Mouse (Mus musculus) forebrain, postnatal 0 days (tissue): Measurements from ENCODE around the gene Slc29a3. TPM values are rescaled to one million over a fixed set of nuclear protein-coding genes. Genes with fewer than 3 reads are reported as not detected.

Experiments
- ATAC-seq: fragments of 200-750 bp; cut with Nextera tagmentation; 2 replicates; pipeline ENCODE4 v1.8.0; 2017; ENCODE audit warnings: mild to moderate bottlenecking, moderate library complexity
- DNase-seq: peaks from one replicate; pipeline ENCODE4 v3.0.0-alpha.2; 2015
- H3K27ac ChIP-seq: fragments of 300-500 bp; sonication (generic); 2 replicates; pipeline ENCODE4 v1.5.1; 2014; ENCODE audit warnings: low read depth, mild to moderate bottlenecking, antibody characterized with exemption, low read length, moderate library complexity, mixed read lengths
- H3K27me3 ChIP-seq: fragments of 300-500 bp; sonication (generic); 2 replicates; pipeline ENCODE4 v1.6.1; 2014; ENCODE audit warnings: mild to moderate bottlenecking, low read length, mixed read lengths; ENCODE audit not compliant: insufficient read depth
- H3K36me3 ChIP-seq: fragments of 300-500 bp; sonication (generic); 2 replicates; pipeline ENCODE4 v1.6.1; 2014; ENCODE audit warnings: mild to moderate bottlenecking, moderate library complexity; ENCODE audit not compliant: insufficient read depth
- H3K4me1 ChIP-seq: fragments of 300-500 bp; sonication (generic); 2 replicates; pipeline ENCODE4 v1.6.1; 2014; ENCODE audit warnings: antibody characterized with exemption; ENCODE audit not compliant: insufficient read depth
- H3K4me2 ChIP-seq: fragments of 300-500 bp; sonication (generic); 2 replicates; pipeline ENCODE4 v1.6.1; 2014; ENCODE audit warnings: low read depth, mild to moderate bottlenecking, moderate library complexity
- H3K4me3 ChIP-seq: fragments of 300-500 bp; sonication (generic); 2 replicates; pipeline ENCODE4 v1.5.1; 2014; ENCODE audit warnings: low read depth, low read length, mixed read lengths
- H3K9ac ChIP-seq: fragments of 300-500 bp; sonication (generic); 2 replicates; pipeline ENCODE4 v1.6.1; 2014; ENCODE audit warnings: mild to moderate bottlenecking
- H3K9me3 ChIP-seq: fragments of 300-500 bp; sonication (generic); 2 replicates; pipeline ENCODE4 v1.6.1; 2016; ENCODE audit warnings: low read length
- CTCF ChIP-seq: sonication (generic); IDR thresholded peaks from 2 replicates; pipeline ENCODE4 v1.5.1; 2016; ENCODE audit warnings: antibody characterized with exemption, control low read depth, low read depth
- WGBS: fragments of 180-500 bp; shearing (Covaris S2); extraction: QIAGEN DNeasy Blood & Tissue Kit; methylation state at CpG from one replicate; pipeline ENCODE4 v1.1.7; 2014; 5-methylcytosine and 5-hydroxymethylcytosine counted together
- polyA plus RNA-seq: library from polyadenylated mRNA; unstranded; fragments of >200 nt; fragmentation: Nextera tagmentation; extraction: Ambion mirVana; gene quantifications from 2 replicates; pipeline ENCODE4 v1.2.1, GENCODE M21; 2015
- total RNA-seq: library from RNA; depleted of rRNA; stranded (reverse); fragments of >200 nt; gene quantifications from 2 replicates; pipeline ENCODE4 v1.2.3, GENCODE M21; 2014

Gene Slc29a3
- total and polyA plus RNA-seq, 2 experiments from 2014 or later, result 9.3 to 11.6 TPM

DNA sequence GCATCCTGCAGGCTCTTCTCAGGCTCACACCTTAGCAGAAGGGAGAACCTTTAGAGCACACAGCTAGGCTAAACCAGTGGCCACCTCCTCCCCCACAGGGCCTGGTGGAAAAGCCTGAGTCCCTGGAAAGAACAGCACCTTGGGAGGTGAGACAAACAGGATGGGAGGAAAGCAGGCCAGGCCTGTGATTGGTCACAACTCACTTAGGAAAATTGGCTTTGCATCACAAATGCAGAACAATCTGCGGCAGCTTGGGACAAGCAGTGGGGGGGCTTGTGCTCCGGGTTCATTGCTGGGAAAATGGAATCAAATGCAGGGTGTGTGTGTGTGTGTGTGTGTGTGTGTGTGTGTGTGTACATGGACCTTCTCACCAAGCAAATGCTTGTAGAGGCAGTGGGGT lies 31.0 kb upstream of the Slc29a3 start:
- 23% methylated on average over 2 of the region's 2 CpGs for WGBS
- Histone ChIP-seq H3K9me3 (no peaks in the 10 kb centered on the region), H3K4me3 (no peak overlapping the region), H3K27ac (no peak overlapping the region), H3K4me1 (no peaks in the 10 kb centered on the region; the same call in 1 of the 2 replicates), H3K36me3 (no peaks in the 10 kb centered on the region), H3K4me2 (no peak overlapping the region), H3K27me3 (no peaks in the 10 kb centered on the region; the same call in 1 of the 2 replicates), H3K9ac (no peak overlapping the region)
- ATAC-seq (no peak), DNase-seq (no peak)
- no peak for TF ChIP-seq CTCF

DNA sequence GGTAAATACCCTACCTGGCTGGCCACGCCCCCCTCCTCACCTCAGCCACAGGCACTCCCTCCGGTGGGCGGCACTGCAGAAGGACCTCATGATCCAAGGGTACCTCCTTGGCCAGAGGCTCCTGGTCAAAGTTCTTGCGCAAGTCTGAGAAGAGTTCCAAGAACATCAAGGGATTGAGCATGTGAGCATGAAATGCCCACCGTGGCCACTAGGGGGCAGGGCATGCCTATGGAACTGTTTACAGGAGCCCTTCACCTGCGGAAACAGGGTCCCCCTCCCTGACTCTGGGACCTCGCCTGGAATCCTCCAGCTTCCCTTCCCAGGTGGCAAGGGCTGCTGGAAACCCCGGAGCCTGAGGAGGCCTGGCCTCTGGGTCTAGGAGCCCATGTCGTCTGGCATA lies 27.0 kb upstream of the Slc29a3 start:
- 4% methylated on average over 9 of the region's 9 CpGs for WGBS
- H3K9ac ChIP-seq, result no peak overlapping the region
- H3K4me3 ChIP-seq, result no peak overlapping the region
- peak overlapping the region; percentile 36 for H3K4me2 ChIP-seq
- H3K27ac ChIP-seq, result no peak overlapping the region
- H3K27me3 ChIP-seq, result no peaks in the 10 kb centered on the region; the same call in 1 of the 2 replicates
- peak; percentile 88 for DNase-seq
- no peaks in the 10 kb centered on the region; the same call in 1 of the 2 replicates for H3K4me1 ChIP-seq
- no peaks in the 10 kb centered on the region for H3K9me3 ChIP-seq
- TF ChIP-seq CTCF, result peak; percentile 99
- H3K36me3 ChIP-seq, result no peaks in the 10 kb centered on the region
- ATAC-seq, result peak; percentile 74

DNA sequence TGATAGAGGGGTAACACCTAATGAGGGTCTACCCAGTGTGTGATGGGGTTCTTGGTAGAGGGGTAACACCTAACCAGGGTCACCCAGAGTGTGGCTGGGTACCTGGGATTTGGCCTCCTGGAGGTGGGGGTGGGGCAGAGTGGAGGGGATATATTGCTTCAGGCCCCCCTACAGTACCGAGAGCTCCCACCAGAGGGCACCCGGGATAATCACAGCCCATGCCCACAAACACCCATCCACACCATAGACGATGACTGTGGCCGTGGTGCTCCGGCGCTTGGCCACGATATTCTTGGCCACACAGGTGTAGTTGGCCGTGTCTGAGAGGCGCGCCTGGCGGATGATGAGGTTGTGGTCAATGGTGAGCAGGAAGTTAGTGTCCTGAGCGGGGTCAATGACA lies 25.9 kb upstream of the Slc29a3 start:
- ATAC-seq, result peak; percentile 54
- Histone ChIP-seq H3K9me3 (no peaks in the 10 kb centered on the region), H3K4me2 (no peak overlapping the region), H3K9ac (no peak overlapping the region), H3K4me1 (no peaks in the 10 kb centered on the region; the same call in 1 of the 2 replicates), H3K27ac (no peak overlapping the region), H3K4me3 (no peak overlapping the region), H3K27me3 (no peaks in the 10 kb centered on the region; the same call in 1 of the 2 replicates), H3K36me3 (no peaks in the 10 kb centered on the region)
- peak; percentile 66 for DNase-seq
- WGBS, result 64% methylated on average over 12 of the region's 12 CpGs
- TF ChIP-seq CTCF, result peak; percentile 87

DNA sequence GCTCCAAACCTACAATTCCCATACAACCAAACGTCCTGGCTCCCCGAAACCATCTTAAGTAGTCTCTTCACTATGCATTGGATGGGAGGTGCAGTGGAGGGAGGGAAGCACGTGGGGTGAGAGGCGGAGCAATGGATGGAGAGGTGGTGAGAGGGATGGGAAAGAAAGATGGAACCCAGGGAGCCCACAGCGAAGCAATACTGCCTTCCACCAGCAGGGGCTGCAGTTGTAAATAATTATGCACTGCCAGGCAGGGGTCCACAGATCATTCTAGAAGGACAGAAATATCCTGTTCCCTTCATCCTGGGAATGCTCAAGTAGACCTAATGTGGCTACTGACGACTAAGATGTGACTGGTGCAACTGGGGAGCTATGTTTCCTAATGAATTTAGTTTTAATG lies 22.9 kb upstream of the Slc29a3 start:
- Histone ChIP-seq H3K27ac (no peak overlapping the region), H3K4me2 (no peak overlapping the region), H3K9me3 (no peaks in the 10 kb centered on the region), H3K27me3 (no peaks in the 10 kb centered on the region; the same call in 1 of the 2 replicates), H3K4me3 (no peak overlapping the region), H3K4me1 (no peaks in the 10 kb centered on the region; the same call in 1 of the 2 replicates), H3K36me3 (no peaks in the 10 kb centered on the region), H3K9ac (no peak overlapping the region)
- DNase-seq (no peak), ATAC-seq (no peak)
- peak; percentile 55 for TF ChIP-seq CTCF
- 80% methylated on average over 6 of the region's 6 CpGs for WGBS

DNA sequence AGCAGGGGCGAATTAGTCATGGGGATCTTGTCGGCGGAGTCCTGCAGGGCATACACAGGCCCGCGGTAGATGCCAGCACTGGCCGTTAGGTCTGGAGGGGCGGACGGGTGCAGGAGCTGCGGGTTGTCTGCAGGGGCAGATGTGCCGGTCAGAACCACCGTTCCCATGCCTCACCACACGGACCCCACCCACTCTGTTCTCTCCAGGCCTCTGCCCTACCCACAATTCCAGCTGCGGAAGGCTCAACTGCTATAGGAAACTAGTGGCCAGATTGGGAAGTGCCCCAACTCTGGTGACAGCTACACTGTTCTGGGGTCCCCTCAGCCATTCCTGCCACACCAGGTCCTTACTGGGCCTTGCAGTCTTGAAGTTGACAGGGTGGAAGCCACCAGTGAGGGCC lies 22.0 kb upstream of the Slc29a3 start:
- no peak overlapping the region for H3K4me2 ChIP-seq
- no peak overlapping the region for H3K27ac ChIP-seq
- no peak overlapping the region for H3K9ac ChIP-seq
- no peaks in the 10 kb centered on the region for H3K9me3 ChIP-seq
- no peak for TF ChIP-seq CTCF
- ATAC-seq, result no peak
- H3K27me3 ChIP-seq, result no peaks in the 10 kb centered on the region
- 97% methylated on average over 13 of the region's 13 CpGs for WGBS
- no peak overlapping the region for H3K4me3 ChIP-seq
- H3K4me1 ChIP-seq, result no peaks in the 10 kb centered on the region; the same call in 1 of the 2 replicates
- DNase-seq, result no peak
- H3K36me3 ChIP-seq, result no peaks in the 10 kb centered on the region

DNA sequence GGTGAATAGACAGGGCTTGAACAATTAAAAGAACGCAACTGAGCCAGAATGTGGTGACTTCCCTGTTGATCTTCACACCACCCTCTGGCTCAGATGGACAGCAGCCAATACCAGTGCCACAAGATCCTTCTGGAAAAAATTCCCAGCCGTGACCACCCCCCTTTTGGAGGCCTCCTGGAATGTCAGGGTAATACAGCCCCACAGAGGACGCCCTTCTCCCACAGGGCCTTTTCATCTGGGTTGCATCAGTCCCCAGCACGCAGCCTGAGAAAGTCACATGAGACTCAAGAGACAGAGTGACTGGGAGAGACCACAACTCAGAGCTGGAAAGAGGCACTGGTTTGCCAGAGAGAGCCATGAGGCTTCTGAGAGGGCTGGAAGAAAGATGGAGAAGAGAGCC lies 18.3 kb upstream of the Slc29a3 start:
- no peak overlapping the region for H3K4me3 ChIP-seq
- DNase-seq, result no peak
- TF ChIP-seq CTCF, result no peak
- no peaks in the 10 kb centered on the region; the same call in 1 of the 2 replicates for H3K36me3 ChIP-seq
- H3K4me2 ChIP-seq, result no peak overlapping the region
- no peak for ATAC-seq
- H3K27me3 ChIP-seq, result no peaks in the 10 kb centered on the region
- 63% methylated on average over 4 of the region's 4 CpGs for WGBS
- H3K9ac ChIP-seq, result no peak overlapping the region
- H3K9me3 ChIP-seq, result no peaks in the 10 kb centered on the region
- H3K4me1 ChIP-seq, result no peaks in the 10 kb centered on the region
- no peak overlapping the region for H3K27ac ChIP-seq

DNA sequence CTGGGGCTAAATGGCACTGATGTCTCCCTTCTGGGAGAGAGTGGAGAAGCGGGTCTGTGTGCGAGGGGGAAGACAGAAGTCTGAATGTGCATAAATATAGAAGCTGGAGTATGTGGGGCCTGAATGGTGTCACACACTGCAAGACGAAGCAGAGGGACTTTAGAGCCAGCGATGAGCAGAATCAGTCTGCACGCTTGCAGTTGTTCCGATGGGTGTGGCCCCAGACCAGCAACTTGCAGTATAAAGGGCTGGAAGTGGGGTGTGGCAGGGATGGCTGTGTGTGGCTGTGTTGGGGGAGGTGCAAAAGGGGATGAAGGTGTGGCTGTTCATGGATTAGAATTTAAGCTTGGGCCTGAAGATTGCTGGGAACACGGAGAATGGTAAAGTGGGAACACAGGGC lies 16.0 kb upstream of the Slc29a3 start:
- Histone ChIP-seq H3K4me3 (no peak overlapping the region), H3K27ac (no peak overlapping the region), H3K36me3 (no peaks in the 10 kb centered on the region; the same call in 1 of the 2 replicates), H3K4me2 (no peak overlapping the region), H3K9me3 (no peaks in the 10 kb centered on the region), H3K27me3 (no peaks in the 10 kb centered on the region), H3K4me1 (no peaks in the 10 kb centered on the region), H3K9ac (no peak overlapping the region)
- WGBS, result 92% methylated on average over 7 of the region's 7 CpGs
- no peak for DNase-seq
- no peak for TF ChIP-seq CTCF
- ATAC-seq, result no peak
